Mouse (Mus musculus) spleen, postnatal 10 days (tissue): ENCODE results near the gene Selenov.
A peak's percentile ranks its signal among the peaks of the same experiment; 100 is the strongest.

Source experiments
- DNase-seq, 2 experiments: peaks; one replicate each; pipeline ENCODE4 v3.0.0; 2021 to 2022; ENCODE audit warnings: low spot score in 2 of 2

Selenov gene

GRCm38 (mm10) chr7:28290638-28291590 is at the start of gene Selenov:
Gene Selenov, minus strand, starts transcription at chr7:28291186.
- DNase-seq = no peak

- peak; percentile 34 to 70 for DNase-seq
These were observed 48.4 kb upstream of the Selenov start for GRCm38 (mm10) chr7:28339213-28339917.

GRCm38 (mm10) chr7:28338108-28338998 is 47.4 kb upstream of the Selenov start, which contains the start of gene Supt5:
Gene Supt5, minus strand, starts transcription at chr7:28338746.
- peak; percentile 94 to 98 for DNase-seq

- DNase-seq = no peak
These were observed 44.5 kb upstream of the Selenov start for GRCm38 (mm10) chr7:28335471-28335870.

GRCm38 (mm10) chr7:28334534-28334933 is 43.5 kb upstream of the Selenov start:
- no peak for DNase-seq

- no peak for DNase-seq
These were observed 37.3 kb upstream of the Selenov start for GRCm38 (mm10) chr7:28328260-28328659.

GRCm38 (mm10) chr7:28326457-28326856 is 35.5 kb upstream of the Selenov start:
- DNase-seq = no peak

GRCm38 (mm10) chr7:28325293-28325692 is 34.3 kb upstream of the Selenov start:
- DNase-seq = no peak

- DNase-seq = no peak
These were observed 31.2 kb upstream of the Selenov start for GRCm38 (mm10) chr7:28321974-28322720.

GRCm38 (mm10) chr7:28318714-28319113 is 27.7 kb upstream of the Selenov start:
- no peak for DNase-seq

- no peak for DNase-seq
These were observed 27.1 kb upstream of the Selenov start for GRCm38 (mm10) chr7:28318036-28318435.

- peak; percentile 96 to 99 for DNase-seq
These were observed 21.0 kb upstream of the Selenov start, which contains the start of gene Timm50 for GRCm38 (mm10) chr7:28311926-28312543. Gene Timm50, minus strand, starts transcription at chr7:28312072.

- DNase-seq = peak in 1 of 2 experiments; percentile 18
These were observed 20.4 kb upstream of the Selenov start for GRCm38 (mm10) chr7:28311151-28311925.

GRCm38 (mm10) chr7:28309737-28310136 is 18.8 kb upstream of the Selenov start:
- no peak for DNase-seq

- no peak for DNase-seq
These were observed 15.2 kb upstream of the Selenov start for GRCm38 (mm10) chr7:28306216-28306615.

- no peak for DNase-seq
These were observed 14.7 kb upstream of the Selenov start for GRCm38 (mm10) chr7:28305641-28306040.

- DNase-seq = peak; percentile 30 to 68
These were observed 10.8 kb upstream of the Selenov start, which contains the start of gene Dll3 for GRCm38 (mm10) chr7:28301616-28302433. Gene Dll3, minus strand, starts transcription at chr7:28302238.

- DNase-seq = peak in 1 of 2 experiments; percentile 43
These were observed 8.0 kb upstream of the Selenov start for GRCm38 (mm10) chr7:28298837-28299625.
